Mouse (Mus musculus) liver, postnatal 0 days (tissue): ENCODE data around the gene Mapkapk5.
A peak's percentile ranks its signal among the peaks of the same experiment; 100 is the strongest.

Source experiments
- CTCF ChIP-seq: sonication (generic); IDR thresholded peaks from 2 replicates; pipeline ENCODE4 v1.5.1; 2016; ENCODE audit warnings: antibody characterized with exemption, low read depth
- EP300 ChIP-seq: IDR thresholded peaks from 2 replicates; pipeline ENCODE4 v1.6.1; 2016; ENCODE audit warnings: antibody characterized with exemption, low read depth, mild to moderate bottlenecking

DNA sequence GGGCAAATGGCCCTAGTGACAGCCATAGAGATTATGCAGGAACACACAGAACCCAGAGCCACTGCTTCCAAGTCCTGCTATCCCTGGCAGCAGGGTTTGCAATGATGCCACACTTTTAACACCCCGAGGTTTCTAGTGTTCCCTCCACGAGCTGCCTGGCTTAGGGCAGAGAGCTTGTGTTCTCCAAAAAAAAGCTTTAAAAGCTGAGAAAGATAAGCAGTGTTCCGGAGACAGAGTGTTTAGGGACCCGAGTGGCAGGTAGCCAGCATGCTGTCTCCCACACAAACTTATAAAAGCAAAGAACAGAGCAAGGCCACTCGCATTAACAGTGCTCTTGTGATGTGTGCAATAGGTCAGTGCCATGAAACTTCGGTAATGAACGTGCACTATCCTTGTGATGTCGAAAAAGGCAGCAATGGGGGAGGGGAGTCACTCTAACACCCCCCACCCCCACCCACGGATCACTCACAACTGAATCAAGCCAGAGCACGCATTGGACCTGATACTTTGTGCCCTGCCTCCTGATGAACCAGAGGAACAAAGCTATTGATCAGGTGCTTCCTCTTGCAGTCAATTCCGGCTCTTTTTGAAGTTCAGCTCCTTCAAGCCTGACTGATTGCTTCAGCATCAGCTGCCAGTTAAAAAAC, 45.8 kb upstream of the Mapkapk5 start:
- TF ChIP-seq CTCF (no peak), EP300 (peak; percentile 66)
